Mouse (Mus musculus): Measurements from ENCODE around the gene Dmd.

The Dmd gene

GRCm38 (mm10) chrX:84364981-84365380 is 1416.3 kb downstream of the Dmd start:
- DNase-seq (ENCODE audit: low read depth, low spot score) = no peak

DNA sequence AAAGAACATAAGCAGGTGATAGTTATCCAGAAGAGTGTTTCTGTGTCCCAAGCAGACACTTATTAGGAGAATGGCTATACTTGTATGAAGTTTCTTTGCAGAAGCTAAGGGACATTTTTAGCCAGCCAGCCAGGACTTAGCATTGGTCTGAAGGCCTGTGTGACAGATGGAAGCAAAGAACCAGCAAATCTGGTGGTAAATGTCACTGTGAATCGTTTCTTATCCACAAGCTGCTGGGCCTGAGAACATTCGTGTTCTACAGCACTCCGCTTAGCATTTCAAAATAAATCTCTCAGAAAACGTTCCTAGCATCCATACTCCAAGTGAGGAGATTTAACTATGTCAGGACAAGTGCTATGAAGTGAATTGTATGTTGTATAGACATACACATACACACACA is 1486.9 kb downstream of the Dmd start:
- no peak for DNase-seq (ENCODE audit: low read depth, low spot score)

- no peak for DNase-seq (ENCODE audit: low read depth, low spot score)
These were observed 1487.9 kb downstream of the Dmd start for GRCm38 (mm10) chrX:84436556-84436955.

GRCm38 (mm10) chrX:84442996-84443395 is 1494.3 kb downstream of the Dmd start:
- no peak for DNase-seq (ENCODE audit: low read depth, low spot score)

- DNase-seq (ENCODE audit: low read depth, low spot score) = no peak
These were observed 1495.3 kb downstream of the Dmd start for GRCm38 (mm10) chrX:84443985-84444384.

GRCm38 (mm10) chrX:84444638-84445037 is 1496.0 kb downstream of the Dmd start:
- no peak for DNase-seq (ENCODE audit: low read depth, low spot score)

- no peak for DNase-seq (ENCODE audit: low read depth, low spot score)
These were observed 1505.8 kb downstream of the Dmd start for GRCm38 (mm10) chrX:84454473-84454872.

DNA sequence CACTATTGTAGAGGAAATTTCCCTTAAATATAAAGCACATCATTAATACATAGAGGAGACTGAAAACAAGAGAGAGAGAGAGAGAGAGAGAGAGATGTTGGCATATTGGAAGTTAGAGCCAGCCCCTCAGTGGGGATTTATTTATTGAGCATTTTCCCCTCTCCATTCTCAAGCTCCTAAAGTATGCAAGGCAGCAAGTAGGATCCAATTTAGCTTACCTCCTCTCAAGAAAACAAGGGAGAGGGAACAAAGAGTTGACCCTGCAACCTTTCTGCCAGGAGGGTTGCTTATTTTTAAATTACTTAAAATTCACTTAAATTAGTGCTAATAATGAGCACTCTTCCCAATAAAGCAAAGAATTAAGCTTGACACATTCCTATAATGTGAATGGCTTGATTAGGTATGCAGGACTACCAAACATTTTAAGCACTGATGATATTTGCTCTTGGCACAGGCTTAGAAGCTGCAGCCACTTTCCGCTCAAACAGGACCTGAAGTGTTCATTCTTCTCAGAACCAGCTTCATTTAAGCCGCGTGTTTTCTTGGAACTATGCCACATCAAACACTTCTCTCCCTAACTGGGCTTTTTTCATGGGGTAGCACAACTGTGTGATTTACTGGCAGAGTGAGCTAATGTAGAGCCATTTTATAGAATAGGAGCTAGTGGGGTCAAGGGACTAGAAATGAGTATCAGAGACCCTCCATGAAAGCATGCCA is 1566.1 kb downstream of the Dmd start:
- no peak for DNase-seq (ENCODE audit: low read depth, low spot score)

GRCm38 (mm10) chrX:84551995-84552394 is 1603.3 kb downstream of the Dmd start:
- no peak for DNase-seq (ENCODE audit: low read depth, low spot score)

GRCm38 (mm10) chrX:84553441-84553840 is 1604.8 kb downstream of the Dmd start:
- no peak for DNase-seq (ENCODE audit: low read depth, low spot score)

DNA sequence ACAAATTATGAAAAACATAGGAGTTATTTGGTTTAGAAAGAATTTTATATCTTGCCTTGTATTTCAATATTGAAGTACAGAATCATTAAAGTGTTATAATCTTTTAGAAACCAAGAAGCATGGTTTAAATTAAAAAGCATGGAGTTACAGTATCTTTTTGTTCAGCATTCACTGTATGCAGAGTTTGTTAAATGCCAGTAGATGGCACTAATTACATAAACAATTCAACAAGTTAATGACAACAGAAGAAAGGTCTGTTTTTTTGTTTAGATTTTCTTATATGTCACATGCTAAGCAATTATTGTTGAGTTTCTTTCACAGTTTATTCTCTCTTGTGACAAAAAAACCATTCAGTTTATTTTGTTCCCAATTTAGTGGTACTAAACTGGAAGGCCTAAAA is 1649.8 kb downstream of the Dmd start:
- no peak for DNase-seq (ENCODE audit: low read depth, low spot score)

DNA sequence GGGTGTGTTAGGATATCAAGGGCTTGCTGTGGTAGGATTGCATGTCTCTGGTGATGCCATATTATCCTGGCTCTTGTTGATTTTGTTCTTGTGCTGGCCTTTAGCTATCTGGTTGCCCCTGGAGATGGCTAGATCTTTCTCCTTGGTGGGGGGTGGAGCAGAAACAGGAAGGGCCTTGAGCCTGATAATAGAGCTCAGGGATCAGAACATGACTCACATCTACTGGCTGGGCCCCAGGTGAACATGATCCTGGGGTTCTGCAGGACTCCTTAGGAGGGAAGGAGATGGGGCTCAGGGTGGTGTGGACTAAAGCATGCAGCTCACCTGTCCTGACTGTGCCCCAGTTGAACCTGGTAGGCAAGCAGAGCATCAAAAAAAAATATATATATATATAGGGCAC is 1691.8 kb downstream of the Dmd start:
- DNase-seq (ENCODE audit: low read depth, low spot score) = no peak

DNA sequence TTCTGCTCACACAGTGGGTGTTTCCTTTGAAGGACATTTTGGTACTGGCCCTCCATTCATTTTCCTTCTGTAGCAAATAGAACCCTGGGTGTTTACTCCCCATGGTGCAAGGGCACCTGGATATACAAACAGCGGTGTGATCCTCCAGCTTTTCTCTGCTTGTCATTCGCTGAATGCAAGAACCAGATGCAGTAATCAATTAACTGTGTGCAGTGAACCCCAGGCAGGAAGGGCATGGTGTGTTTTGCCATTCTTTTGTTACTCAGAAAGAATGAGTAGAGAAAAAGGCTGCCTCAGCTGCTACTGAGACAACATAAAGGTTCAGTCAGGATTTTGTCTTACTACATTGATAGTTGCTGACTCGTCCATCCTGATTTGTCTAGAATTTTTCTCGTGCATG is 1799.0 kb downstream of the Dmd start:
- DNase-seq (ENCODE audit: low read depth, low spot score) = no peak

DNA sequence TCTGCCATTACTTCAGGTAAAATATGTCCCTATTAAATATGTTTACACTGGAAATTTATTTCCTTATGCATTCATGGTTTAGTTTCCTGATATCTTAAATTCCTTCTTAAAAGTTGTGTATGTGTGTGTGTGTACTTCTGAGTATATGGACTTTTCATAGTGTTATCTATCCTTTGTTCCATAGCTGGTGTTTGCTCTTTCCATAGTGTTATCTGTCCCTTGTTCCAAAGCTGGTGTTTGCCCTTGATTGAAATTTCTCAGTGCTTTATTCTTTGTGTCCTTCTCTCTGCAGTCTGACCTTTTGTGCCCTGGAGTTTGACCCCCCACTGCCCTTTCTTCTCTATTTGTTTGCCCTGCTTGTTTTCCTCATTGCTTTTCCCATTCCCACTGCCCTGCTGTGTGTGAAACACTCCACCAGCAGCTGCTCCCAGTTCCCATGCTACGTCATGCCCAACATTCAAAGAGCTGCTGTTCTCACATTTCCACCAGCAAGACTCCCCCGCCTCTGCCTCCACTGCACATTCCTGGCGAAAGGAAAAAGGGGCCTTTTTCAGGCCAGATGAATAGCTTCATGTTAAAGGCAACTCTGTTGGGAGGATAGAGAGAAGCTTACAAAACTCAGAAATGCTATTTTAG is 1911.5 kb downstream of the Dmd start:
- DNase-seq (ENCODE audit: low read depth, low spot score) = no peak

DNA sequence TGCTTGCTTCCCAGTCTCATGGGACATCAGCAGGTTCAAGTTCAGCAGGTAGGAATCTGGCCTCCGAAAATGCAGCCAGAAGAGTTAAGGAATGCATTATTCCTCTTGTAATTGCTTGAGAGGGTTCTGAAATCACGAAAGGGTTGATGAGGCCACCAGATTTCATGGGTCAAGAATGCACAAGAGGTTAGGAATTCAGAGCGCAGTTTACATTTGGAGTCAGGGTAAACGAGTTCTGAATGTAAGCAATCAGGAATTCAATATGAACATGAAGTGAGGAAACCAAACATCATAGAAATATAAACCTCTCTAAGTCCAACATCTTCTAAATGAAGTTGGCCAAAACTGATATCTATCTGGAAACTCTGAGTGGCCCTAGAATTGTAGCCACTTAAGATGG is 1924.4 kb downstream of the Dmd start:
- no peak for DNase-seq (ENCODE audit: low read depth, low spot score)

GRCm38 (mm10) chrX:84878125-84878524 is 1929.5 kb downstream of the Dmd start:
- no peak for DNase-seq (ENCODE audit: low read depth, low spot score)

DNA sequence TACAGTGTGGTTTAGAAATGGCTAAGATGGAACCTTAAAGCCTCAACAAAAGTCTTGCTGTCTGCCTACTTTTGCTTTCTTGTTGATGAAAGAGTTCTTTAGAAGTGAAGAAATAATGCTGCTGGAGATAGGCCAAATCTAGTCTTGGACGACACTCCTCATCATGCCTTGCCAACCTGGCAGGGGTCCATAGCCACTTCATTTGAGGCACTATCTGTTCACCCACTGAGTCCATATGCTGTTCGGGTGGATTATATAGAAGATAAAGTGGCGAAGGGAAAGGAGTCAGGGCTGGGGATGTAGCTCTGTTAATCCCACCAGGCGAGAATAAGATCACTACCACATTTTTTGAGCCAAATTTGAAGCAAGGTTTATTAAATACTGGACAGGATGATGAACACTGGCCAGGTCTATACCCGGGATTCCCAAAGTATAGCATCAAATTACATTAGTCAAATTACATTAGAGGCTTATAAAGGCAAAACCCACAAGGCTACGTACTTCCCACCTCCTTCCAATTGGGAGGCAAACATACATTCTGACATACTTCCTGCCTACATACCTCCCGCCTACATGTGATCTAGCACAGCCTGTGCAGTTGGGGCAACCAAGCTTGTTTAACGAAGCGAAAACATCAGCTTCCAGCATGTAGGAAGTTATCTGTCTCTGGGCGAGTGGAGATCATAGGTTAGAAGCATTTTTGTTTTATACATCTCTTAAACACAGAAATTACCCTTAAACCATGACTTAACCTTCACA is 1984.2 kb downstream of the Dmd start:
- DNase-seq (ENCODE audit: low read depth, low spot score) = peak; percentile 43

DNA sequence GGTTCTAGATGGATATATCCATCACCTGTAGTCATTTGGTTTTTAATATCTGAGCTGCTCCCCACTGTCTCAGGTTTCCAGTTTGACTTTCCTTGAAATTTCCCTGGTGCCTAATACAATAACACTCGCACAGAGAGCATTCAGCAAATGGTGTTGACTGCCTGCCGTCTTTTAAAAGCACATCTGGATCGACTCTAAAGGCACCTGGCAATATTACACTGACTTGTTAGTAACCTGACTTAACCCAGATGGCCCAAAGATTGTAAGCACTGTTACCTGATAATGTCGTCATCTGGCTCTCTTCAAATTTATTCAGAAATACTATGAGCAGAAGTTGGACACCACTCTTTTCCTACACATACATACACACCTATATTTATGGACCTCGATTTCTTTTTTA is 2011.9 kb downstream of the Dmd start:
- no peak for DNase-seq (ENCODE audit: low read depth, low spot score)

DNA sequence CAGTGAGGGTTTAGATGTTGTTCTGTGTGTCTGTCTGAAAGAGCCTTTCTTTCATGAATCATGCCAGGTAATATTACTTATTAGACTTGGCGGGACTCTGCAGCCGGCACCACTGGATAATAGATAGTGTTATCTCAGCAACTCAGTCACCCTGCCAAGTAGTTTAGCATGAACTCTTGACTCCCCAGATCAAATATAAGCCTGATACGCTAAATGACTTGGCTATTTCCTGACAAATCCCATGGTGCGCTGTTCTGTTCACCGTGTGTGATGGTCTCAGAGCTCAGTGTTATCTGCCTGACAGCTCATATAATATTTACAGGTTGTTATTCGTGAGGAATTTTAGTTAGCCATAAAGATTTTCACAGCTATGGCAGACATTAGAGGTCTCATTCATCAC is 2012.3 kb downstream of the Dmd start:
- no peak for DNase-seq (ENCODE audit: low read depth, low spot score)

- DNase-seq (ENCODE audit: low read depth, low spot score) = no peak
These were observed 2059.6 kb downstream of the Dmd start for GRCm38 (mm10) chrX:85008304-85008703.

- DNase-seq (ENCODE audit: low read depth, low spot score) = no peak
These were observed 2092.9 kb downstream of the Dmd start for GRCm38 (mm10) chrX:85041466-85042058.

DNA sequence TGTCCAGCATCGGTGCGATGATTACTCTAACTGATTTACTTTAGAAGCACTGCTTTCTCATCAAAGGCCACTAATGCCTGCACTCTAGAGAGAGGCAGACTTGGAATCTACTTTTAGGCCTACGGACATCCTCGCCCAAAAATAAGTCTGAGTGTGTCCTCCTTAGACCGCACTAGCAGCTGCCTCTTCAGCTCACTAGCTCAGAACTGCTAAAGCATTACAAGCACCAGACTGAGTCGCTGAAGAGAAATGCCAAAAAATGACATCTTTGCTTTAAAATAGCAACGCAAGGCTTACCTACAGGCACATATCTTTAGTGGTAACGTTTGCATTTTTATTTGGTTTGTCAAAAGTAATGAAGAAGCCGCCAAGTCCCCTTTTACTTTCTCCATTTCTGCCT is 2098.0 kb downstream of the Dmd start:
- no peak for DNase-seq (ENCODE audit: low read depth, low spot score)

All from brain, embryonic 18.5 days (tissue).